Mouse (Mus musculus) cerebellum, adult 9-10 months (tissue): ENCODE data around the gene Ubxn6.

ENCODE experiments used
- DNase-seq: peaks from one replicate; pipeline ENCODE4 v3.0.0; 2022

Ubxn6 gene

DNA sequence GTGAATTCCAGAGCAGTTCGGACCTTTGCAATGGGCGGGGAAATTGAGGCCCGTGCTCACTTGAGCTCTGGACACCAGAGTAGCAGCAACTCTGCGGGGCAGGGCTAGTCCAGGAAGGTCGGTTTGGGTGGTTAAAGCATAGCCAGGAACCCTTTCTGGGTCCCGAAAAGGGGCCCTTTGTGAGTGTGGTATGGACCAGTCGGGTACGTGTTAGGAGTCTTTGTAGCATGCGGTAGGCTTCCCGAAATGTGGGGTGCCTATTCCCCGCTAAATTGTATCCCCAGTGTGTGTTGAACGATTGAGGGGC is 34.0 kb downstream of the Ubxn6 start:
- no peak for DNase-seq

DNA sequence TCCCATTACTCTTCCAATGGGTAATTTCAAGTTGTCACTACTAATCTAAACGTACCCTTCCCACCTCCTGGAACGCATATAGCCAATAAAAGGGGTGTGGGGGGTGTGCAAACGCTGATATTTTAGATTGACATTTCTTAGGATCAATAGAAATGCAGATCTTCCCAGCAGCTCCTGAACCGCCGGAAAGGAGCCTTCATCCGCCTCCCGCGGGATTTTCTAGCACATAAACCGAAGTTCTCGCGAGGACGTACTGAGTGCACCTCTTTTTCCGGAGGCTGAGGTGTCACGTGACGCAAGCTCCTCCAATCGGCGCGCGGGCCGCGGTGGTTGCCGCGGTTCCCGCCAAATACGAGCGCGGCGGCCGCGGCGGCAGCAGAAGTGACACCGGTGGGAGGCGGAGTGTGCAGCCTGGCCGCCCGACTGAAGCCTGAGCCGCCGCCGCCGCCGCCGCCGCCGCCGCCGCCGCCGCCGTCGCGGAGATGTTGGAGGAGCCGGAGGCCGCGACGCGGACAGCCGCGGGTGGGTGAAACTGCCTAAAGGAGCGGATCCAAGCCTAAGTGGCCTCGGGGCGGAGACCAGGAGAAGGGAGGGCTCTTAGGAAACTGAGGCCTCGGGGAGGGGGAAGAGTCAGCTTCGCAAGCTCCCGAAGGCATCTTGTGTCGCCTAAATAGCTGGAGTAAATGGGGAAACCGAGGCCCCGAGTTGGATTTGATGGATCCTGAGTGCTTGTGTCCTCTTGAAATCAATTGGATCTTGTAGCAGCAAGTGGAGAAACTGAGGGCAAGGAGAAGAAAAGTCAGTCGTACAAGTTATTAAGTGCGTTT is 34.6 kb downstream of the Ubxn6 start, which contains the start of gene Chaf1a:
Gene Chaf1a (plus strand): TSS at position 410 of the 827 bp plus-strand sequence.
- peak; percentile 97 for DNase-seq

DNA sequence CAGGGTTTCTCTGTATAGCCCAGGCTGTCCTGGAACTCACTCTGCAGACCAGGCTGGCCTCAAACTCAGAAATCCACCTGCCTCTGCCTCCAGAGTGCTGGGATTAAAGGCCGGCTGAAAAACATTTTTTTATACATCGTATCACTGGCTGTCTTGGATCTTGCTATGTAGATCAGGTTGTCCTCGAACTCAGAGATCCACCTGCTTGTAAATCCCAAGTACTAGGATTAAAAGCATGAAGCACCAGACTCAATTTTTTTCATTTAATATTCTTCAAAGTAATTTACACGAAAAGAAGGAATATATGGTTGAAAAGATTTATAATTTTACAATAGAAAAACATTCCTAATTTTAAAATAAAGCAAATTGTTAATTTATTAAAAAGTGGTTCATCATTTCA is 35.5 kb downstream of the Ubxn6 start:
- DNase-seq, result no peak

DNA sequence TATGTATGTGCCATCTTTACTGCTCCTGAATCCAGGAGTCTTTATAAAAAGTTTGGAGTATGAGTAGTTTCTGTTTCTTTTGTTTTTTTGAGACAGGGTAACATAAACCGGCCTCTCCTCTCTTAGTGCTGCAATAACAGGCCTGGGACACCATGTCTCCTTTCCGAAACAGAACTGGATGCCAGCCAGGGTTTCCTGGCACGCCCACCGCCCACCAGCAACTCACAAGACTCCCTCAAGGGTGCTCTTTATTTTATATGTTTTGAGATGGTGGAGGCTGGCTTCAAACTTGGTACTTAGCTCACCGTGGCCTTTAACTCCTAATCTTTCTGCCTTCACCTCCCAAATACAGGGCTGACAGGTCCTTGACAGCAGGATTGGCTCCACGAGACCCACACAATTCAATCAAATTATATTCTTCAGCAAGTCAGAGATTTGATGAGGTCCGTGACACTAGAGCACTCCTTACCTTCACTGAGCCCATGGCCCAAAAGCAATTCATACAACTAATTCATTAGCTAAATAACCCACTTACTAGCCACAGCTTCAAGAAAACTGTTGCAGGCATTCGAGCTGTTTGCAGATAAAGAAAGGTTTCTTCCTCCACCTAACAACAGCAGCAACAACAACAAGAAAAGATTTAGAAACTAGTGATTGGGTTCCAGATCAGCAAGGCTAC is 36.1 kb downstream of the Ubxn6 start:
- DNase-seq, result peak; percentile 65

DNA sequence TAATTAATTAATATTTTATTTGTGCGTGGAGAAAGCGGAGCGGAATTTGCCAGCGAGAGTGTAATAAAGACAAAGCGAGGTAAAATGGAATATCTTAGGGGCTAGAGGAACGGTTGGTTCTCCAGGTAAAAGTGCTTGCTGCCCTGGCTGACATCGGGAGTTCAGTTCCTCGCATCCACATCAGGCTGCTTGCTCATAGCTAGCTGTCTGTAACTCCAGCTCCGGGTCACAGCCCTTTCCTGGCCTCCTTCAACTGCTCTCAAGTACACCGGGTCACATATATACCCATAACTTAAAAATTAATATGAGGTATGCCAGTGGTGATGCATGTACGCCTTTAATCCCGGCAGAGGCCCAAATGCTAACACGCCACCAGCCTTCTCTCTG is 37.9 kb downstream of the Ubxn6 start:
- DNase-seq, result no peak

DNA sequence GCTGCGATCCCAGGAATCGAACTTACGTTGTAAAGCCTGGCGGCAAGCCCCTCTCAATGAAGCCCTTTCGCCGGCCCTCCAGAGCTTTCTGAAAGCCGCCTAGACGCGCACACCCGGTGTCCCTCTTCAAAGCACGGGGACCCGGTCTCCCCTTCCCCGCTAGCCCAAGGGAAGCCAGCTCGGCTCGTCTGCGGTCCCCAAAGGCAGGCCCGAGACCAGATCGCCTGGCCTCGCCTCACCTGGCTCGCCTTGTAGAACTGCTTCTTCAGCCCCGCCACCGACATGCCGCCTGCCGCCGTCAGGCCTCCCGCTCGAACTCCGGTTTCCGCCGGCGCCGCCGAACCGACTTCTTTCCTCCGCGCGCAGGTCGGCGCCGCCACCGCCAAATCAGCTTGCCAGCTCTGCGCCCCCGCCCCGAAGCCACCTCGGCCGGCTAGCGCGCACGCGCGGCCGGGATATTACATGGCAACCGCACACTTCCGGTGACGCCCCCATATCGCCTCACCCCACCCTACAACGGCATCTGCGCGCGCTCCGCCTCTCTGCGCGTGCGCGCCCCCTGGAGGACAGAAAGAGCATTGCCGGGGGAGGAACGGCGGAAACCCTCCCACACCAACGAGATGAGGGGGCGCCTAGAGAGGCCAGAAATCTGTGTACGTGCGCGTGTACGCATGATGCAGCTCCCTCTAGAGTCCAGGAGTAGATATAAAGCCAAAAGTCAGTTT is 38.5 kb downstream of the Ubxn6 start, which contains the start of gene Sh3gl1:
Gene Sh3gl1 (minus strand): TSS at position 460 of the 725 bp plus-strand sequence.
- DNase-seq, result peak; percentile 100

DNA sequence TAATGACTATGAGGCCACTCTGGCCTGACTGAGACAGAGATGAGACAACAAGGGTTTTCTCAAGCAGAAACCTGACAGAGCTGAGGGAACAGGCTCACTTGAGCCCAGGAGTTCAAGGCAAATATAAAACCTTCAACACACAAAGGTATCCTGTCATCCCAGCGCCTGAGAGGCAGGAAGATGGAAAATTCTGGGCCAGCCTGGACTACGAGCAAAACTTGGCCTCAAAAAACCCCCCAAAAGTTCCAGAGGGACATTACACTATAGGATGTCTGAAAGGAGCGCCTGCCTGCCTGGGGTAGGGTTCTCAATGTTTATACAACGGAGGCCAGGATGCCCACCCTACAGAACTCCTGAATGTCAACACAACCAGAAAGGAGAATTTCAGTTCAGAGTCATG is 39.6 kb downstream of the Ubxn6 start:
- no peak for DNase-seq

DNA sequence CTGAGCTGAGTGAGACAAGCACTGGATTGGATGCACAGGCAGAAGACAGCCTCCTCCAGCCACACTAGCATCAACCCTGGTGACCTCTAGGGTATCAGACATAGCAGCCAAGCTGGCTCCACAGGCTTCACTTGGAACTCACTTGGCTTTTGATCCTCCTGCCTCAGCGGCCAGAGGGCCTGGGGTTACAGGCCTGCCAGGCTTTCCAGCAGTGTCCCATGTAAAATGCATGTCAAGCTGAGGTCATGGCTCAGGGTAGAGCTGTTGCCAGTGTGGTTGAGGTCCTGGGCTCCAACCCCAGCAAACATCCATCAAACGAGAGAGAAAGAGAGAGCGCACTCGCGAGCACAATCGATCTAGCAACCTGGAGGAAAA is 40.1 kb downstream of the Ubxn6 start:
- DNase-seq, result no peak

DNA sequence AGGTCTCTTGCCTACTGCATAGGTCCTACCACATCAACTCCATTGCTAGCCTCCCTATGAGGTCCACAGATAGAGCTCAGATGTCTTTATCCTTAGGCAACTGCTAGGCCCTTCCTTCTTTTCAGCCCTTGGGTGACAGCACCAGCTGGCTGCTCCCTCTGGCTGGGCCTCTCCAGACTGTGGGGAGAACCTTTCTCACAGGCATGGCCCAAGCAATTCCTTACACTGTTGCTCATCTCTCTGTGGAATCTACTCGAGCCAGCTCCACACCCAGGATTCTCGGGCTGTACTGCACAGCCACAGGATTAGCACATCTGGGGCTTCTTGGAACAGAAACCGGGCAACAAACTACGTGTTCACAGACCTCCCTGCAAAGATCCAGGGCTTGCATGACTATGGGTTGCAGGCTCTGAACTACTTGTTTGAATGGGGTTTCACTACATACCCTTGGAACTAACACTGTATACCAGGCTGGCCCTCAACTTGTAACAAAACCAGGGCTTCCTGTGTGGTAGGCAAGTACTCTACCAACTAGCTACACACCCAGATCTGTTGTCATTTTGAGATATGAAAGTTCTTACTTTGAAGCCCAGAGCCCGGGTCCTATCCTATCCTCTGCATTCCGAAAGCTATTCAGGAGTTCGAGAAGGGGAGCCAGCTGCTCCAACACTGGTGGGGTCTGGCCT is 40.6 kb downstream of the Ubxn6 start:
- peak; percentile 35 for DNase-seq

DNA sequence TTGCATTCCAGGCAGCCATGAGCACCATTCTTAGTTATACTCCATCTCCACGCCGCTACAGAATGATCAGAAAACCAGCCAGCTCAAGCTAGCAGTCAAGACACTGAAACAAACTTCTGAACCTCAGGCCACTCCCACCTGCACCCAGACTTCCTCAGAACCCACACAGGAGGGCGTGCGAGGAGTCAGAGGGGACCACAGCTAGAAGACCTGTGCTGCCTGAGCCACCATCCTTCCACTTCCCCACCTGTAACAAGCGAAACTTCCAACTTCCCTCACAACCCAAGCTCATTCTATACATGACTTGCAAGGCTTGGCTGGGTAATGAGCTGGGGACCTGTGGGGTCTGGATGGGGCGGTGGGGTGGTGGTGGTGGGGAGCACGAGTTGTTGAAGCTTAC is 42.0 kb downstream of the Ubxn6 start:
- DNase-seq, result no peak

DNA sequence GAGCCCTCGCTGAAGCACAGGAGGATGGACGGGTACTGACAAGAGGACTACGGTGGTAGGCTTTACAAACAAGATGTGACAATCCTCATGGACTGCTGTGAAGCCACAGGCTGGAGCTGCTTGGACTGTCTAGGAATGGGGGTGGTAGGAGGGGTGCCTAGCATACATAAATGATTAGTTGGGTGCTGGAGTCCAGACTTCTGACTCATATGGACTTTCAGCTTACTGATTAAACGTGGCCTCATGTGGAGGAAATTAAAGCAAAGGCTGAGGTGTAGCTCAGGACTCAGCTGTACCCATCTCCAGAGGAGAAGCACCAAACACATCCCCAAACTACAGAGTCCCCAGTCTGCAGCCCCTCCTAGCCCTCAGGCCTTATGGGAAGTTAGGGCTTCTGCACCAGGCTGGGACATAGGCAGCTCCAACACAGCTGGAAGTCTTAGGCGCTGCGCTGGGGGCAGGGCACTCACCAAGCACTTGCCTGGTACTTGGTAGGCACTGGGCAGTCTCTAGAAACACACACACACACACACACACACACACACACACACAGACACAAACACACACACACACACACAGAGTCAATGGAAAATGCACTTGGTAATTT is 42.6 kb downstream of the Ubxn6 start:
- DNase-seq, result peak; percentile 33

DNA sequence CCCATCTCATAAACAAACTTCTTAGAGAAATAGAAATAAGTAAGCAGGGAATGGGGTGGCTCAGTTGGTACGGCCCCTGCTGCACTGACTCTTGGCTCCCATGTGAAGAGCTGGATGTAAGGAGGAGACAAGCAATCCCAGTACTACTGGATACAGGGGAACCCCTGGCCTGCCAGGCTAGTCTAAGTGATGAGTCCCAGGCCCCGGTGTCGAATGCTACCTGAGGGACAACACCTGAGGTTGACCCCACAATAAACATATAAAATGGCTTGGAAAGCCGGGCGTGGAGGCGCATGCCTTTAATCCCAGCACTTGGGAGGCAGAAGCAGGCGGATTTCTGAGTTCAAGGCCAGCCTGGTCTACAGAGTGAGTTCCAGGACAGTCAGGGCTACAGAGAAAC is 43.4 kb downstream of the Ubxn6 start:
- peak; percentile 47 for DNase-seq

DNA sequence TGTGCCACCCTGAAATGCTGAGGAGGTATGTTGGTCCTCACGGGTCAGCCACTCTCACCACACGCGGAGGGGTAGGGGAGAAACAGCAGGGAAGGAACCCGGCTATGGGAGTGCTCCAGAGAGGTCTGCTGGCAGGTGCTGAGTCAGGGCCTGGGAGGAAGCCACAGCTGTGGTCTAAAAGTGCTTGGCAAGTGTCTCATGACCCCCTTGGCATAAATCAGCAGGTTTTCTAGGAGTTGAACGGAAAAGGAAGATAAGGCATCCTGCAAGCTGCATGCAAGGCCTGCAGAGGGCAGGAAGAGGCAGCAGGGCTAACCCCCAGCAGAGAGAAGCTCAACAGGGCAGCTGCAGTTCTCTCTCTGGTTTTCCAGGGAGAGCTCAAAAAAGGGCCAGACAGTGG is 43.9 kb downstream of the Ubxn6 start:
- DNase-seq, result peak; percentile 61

DNA sequence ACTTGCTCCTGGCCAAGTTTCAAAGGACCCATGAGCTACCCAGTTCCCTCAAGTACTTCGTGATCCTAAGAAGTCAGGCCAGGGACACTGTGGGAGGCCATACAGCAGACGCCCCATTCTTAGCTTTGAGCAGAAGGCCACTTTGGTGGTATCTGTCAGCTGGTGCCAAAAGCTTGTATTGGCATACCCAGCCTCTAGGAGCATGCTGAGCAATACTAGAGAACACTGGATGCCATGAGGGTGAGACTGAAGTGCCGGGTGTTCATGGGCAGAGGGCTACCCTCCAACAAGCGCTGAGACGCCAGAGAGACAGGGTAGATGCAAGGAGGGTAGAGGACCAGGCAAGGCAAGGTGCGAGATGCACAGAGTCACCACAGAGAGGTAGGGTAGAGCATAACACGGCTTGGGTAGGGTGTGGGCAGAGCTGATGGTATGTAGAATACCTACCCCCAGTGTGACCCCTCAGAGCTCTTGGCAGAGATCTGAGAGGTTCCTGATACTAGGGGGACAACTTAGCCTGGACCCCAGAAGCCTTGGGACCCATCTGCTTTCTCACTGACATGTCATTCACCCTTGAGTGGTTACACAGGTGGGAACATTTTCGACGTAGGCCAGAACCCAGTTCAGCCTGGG is 44.5 kb downstream of the Ubxn6 start:
- peak; percentile 65 for DNase-seq

DNA sequence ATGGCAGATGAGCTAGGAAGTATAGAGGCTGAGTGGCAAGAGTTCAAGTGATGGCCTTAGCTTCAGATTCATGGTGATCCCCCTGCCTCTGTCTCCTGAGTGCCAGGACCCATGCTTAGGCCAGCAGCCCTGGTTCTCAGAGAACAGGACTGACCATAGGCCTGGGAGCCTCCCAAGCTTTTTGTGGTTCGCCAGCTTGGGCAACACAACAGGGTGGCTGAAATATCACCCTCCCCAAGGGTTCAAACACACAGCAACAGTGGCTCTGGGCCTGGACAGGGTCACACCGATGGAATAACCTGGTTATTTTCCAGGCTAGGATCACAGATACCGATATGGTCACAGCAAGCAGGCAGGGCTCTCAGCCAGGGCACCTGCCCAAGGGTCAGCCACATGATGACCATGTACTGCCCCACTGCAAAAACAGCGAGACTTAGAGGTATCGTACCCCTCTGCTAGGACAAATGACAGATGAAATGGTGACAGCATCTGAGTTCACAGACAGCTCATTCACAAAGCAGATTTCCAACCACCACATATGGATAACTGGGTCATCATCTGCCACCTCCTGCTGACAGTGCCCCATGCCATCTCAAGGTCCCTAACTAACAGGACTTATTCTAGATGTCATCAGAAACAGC is 46.9 kb downstream of the Ubxn6 start:
- peak; percentile 83 for DNase-seq

DNA sequence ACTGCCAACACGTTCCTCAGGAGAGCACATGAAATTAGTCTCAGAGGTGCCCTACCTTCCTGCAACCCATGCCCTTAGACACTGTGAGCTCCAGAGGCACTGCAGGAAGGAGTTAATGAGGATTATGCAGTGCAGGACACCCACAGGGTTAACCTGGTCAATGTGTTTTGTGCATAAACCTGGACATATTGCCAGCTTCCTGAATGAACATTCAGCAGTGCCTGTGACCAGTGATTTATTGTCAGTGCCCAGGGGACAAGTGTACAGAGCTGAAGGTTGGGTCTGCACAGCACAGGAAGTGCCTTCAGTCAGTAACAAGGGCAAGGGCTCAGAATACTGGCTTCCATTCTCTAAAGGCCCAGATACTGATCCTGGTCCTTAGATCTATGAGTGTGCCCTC is 47.9 kb downstream of the Ubxn6 start:
- peak; percentile 46 for DNase-seq

DNA sequence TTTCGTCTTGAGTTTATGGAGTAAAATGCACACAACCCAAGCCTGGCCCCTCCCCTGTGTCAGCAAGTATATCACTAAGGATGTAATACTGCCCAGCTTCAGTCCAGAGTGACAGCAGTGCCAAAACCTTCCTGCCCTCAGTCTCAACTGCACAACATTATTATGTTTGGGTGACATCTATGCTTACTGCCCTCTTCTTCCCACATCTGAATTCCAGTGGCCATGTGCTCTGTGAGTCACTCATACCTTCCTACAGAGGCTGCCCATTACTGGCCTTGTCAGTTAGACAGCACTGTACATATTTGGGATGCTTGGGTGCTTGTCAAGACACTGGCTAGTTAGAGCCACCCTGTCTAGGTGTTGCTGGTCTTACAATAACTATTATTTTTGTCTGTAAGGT is 48.5 kb downstream of the Ubxn6 start:
- no peak for DNase-seq

DNA sequence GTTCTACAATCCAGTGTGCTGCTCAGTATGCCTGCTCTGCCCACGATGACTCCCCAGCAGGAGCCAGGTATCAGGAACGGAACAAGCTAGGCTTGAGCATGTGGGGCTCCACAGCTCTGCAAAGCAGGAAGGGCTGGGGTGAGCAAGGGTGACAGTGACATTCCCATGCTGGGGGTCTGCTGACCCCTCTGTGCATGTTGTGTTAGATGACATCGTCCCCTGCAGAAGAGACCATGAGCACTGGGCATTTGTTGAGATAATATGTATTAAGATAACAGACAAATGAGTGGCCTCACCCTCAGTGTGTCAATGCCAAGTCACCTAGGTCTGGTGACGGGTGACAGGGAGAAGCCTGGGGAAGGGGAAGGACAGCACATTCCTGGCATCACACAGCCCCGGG is 49.9 kb downstream of the Ubxn6 start:
- DNase-seq, result no peak

DNA sequence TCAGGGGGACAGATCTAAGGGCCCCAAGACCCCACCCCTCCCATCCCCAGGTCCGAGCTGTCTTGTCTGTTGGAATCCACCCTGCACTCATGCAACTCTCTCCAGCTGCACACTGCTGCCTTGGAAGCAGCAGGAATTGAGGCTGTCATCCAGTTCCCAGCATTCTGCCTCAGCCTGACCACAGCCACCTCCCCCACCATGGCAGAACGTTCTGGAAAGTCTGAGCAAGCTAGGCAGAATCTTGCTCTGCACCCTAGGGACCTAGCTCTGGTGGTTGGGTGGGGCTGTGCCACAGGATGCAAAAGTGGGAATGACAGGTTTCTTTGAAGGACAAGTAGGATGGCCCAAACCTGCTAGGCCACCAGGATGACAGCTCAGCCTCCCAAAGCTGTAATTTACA is 50.4 kb downstream of the Ubxn6 start:
- no peak for DNase-seq

DNA sequence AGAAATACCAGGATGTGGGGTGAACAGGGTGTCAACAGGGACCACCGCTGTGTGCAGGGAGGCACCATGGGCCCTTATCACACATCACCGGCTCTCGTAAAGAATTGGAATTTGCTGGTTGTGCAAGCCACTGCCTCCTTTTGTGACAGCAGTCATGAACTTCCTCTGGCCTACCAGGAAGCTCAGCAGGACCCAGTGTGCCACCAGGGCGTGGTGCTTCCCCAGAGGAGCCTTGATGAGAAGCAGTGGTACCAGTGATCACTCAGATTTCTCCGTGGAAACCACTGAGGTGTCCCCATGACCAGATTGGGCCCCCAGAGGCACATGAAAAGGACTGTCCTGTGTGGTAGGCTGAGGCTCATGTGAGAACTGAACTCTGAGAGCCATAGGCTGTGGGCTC is 51.4 kb downstream of the Ubxn6 start:
- no peak for DNase-seq

DNA sequence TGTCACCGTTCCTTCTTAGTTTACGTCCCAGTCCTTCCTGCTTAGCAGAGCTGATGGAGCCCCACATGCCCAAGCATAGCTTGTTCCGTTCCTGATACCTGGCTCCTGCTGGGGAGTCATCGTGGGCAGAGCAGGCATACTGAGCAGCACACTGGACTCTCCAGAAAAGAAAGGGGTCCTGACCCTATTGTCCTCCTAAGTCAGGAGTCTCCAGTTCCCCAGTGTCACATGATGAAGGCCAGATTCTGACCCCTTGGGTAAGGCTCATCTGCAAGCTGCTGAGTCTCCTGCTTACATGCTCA is 51.9 kb downstream of the Ubxn6 start:
- no peak for DNase-seq
